Mouse (Mus musculus) liver, embryonic 15.5 days (tissue): ENCODE measurements around the gene Spata2l. TPM values are rescaled to one million over a fixed set of nuclear protein-coding genes. Genes with fewer than 3 reads are reported as not detected.
A peak's percentile ranks its signal among the peaks of the same experiment; 100 is the strongest.
"Not testable (repeated sequence)": the region's sequence is repeated elsewhere in the genome, so short reads cannot be mapped to it uniquely, and the experiment has no call there.

Source experiments
- ATAC-seq: fragments of 200-750 bp; cut with Nextera tagmentation; 2 replicates; pipeline ENCODE4 v1.8.0; 2017; ENCODE audit warnings: moderate number of reproducible peaks, mild to moderate bottlenecking, moderate library complexity; ENCODE audit not compliant: insufficient read depth
- H3K27ac ChIP-seq: fragments of 300-500 bp; sonication (generic); replicated peaks from 2 replicates; pipeline ENCODE4 v1.5.1; 2015; ENCODE audit warnings: mild to moderate bottlenecking, inconsistent platforms
- H3K27me3 ChIP-seq: fragments of 300-500 bp; sonication (generic); 2 replicates; pipeline ENCODE4 v1.6.1; 2015; ENCODE audit warnings: mild to moderate bottlenecking, inconsistent platforms
- H3K36me3 ChIP-seq: fragments of 300-500 bp; sonication (generic); replicated peaks from 2 replicates; pipeline ENCODE4 v1.6.1; 2015; ENCODE audit warnings: moderate library complexity, mild to moderate bottlenecking, inconsistent platforms
- H3K4me1 ChIP-seq: fragments of 300-500 bp; sonication (generic); replicated peaks from 2 replicates; pipeline ENCODE4 v1.6.1; 2015; ENCODE audit warnings: inconsistent platforms
- H3K4me2 ChIP-seq: fragments of 300-500 bp; sonication (generic); 2 replicates; pipeline ENCODE4 v1.6.1; 2015; ENCODE audit warnings: moderate library complexity, mild to moderate bottlenecking, inconsistent platforms
- H3K4me3 ChIP-seq: fragments of 300-500 bp; sonication (generic); replicated peaks from 2 replicates; pipeline ENCODE4 v1.5.1; 2015; ENCODE audit warnings: mild to moderate bottlenecking, inconsistent platforms
- H3K9ac ChIP-seq: fragments of 300-500 bp; sonication (generic); 2 replicates; pipeline ENCODE4 v1.6.1; 2015; ENCODE audit warnings: moderate library complexity, mild to moderate bottlenecking, inconsistent platforms
- H3K9me3 ChIP-seq: fragments of 300-500 bp; sonication (generic); replicated peaks from 2 replicates; pipeline ENCODE4 v1.6.1; 2016; ENCODE audit warnings: inconsistent platforms
- WGBS: fragments of 180-500 bp; shearing (Covaris S2); methylation state at CpG from one replicate; pipeline ENCODE4 v1.1.7; 2015; ENCODE audit warnings: mixed read lengths; ENCODE audit not compliant: insufficient replicate concordance; 5-methylcytosine and 5-hydroxymethylcytosine counted together
- polyA plus RNA-seq: library from polyadenylated mRNA; unstranded; fragments of >200 nt; fragmentation: Nextera tagmentation; extraction: Ambion mirVana; gene quantifications from 2 replicates; pipeline ENCODE4 v1.2.1, GENCODE M21; 2015

Gene Spata2l
- polyA plus RNA-seq, 1 experiment from 2014 or later: 2.2 TPM

DNA sequence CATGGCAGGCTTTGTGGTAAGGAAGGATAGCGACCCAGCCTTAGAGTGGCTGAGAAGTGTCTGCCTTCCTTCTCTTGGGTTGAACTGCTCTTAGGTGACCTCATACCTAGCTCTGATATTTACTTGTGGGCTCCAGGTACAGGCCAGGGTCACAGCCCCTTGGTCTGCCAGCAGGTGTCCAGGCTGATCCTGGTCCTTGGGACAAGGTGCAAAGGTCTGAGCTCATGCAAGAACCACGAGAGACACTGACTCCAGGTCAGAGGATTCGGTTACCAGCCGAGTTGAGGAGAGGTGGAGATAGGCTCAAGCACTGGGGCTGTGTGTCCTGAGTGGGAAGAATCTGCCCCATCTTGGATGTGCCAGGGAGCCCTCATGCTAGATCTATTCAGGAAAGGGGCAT lies 8.3 kb upstream of the Spata2l start:
- 58% methylated on average over 4 of the region's 4 CpGs for WGBS
- Histone ChIP-seq H3K27ac (no peak overlapping the region), H3K4me3 (no peak overlapping the region), H3K4me1 (peaks cover 18% of the 10 kb centered on the region), H3K9ac (no peak overlapping the region), H3K9me3 (no peaks in the 10 kb centered on the region), H3K36me3 (peaks cover 34% of the 10 kb centered on the region), H3K27me3 (no peaks in the 10 kb centered on the region), H3K4me2 (no peak overlapping the region)
- peak; percentile 19 for ATAC-seq

DNA sequence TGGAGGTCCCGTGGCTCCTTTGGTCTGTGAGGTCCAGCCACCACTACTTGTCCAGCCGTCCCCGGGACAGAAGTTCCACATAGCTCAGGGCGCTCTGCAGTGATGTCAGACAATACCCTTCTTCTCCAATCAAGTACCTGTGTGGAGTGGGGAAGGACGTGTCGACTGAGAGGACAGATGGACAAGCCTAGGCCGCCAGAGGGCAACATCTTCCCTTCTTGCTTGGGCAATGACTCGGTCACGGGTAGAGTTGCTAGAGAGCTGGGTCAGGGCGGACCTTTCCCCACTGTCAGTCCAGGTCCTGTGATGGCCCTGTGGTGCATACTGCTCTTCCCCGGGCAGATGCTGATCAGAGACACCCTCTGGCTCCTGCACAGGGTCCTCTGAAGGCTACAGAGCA lies 7.0 kb upstream of the Spata2l start:
- peak; percentile 13; the same call in 1 of the 2 replicates for ATAC-seq
- H3K9me3 ChIP-seq: no peaks in the 10 kb centered on the region
- H3K4me3 ChIP-seq: no peak overlapping the region
- H3K4me2 ChIP-seq: no peak overlapping the region
- H3K27ac ChIP-seq: 0 out of 2 replicates have a peak overlapping the region, but pooled peaks have one; percentile 14
- WGBS: 66% methylated on average over 11 of the region's 11 CpGs
- H3K27me3 ChIP-seq: no peaks in the 10 kb centered on the region
- H3K4me1 ChIP-seq: peaks cover 18% of the 10 kb centered on the region
- H3K36me3 ChIP-seq: peaks cover 34% of the 10 kb centered on the region
- no peak overlapping the region for H3K9ac ChIP-seq

- H3K4me2 ChIP-seq: no peak overlapping the region
- H3K9me3 ChIP-seq: no peaks in the 10 kb centered on the region
- H3K9ac ChIP-seq: no peak overlapping the region
- WGBS: 62% methylated on average over 7 of the region's 7 CpGs
- H3K4me1 ChIP-seq: peaks cover 18% of the 10 kb centered on the region
- 0 out of 2 replicates have a peak overlapping the region, but pooled peaks have one; percentile 14 for H3K27ac ChIP-seq
- no peaks in the 10 kb centered on the region for H3K27me3 ChIP-seq
- H3K36me3 ChIP-seq: peaks cover 27% of the 10 kb centered on the region
- 0 out of 2 replicates have a peak, but pooled peaks have one; percentile 19 for ATAC-seq
- no peak overlapping the region for H3K4me3 ChIP-seq
These were observed 6.3 kb upstream of the Spata2l start for GRCm38 (mm10) chr8:123242107-123242923.

DNA sequence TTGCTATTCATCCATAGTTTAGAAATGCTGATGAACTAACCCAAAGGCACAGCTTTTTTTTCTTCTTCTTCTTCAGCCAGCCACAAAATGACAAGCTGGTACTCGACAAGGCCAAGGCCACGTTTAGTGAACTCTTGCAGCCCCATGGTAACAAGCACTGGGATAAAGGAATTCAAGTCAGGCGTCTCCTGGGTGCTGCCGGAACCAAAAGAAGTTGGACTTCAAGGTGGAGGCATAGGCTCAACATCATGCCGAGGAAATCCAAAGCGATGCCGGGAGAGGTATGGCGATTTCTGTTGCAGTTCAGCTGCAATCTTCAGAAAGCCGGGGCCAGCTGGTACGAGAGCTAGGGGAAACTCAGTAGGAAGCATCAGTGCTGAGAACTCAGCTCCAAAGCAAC lies 3.4 kb upstream of the Spata2l start:
- no peak overlapping the region for H3K9ac ChIP-seq
- H3K4me1 ChIP-seq: peaks cover 40% of the 10 kb centered on the region
- no peak overlapping the region for H3K4me3 ChIP-seq
- H3K27me3 ChIP-seq: peaks cover 25% of the 10 kb centered on the region
- WGBS: 81% methylated on average over 10 of the region's 10 CpGs
- no peak for ATAC-seq
- no peak overlapping the region for H3K4me2 ChIP-seq
- H3K27ac ChIP-seq: no peak overlapping the region
- no peaks in the 10 kb centered on the region for H3K9me3 ChIP-seq
- H3K36me3 ChIP-seq: 0 out of 2 replicates have a peak, but pooled peaks cover 5% of the 10 kb centered on the region

GRCm38 (mm10) chr8:123234918-123235519 lies 1.0 kb downstream of the Spata2l start:
- no peaks in the 10 kb centered on the region for H3K36me3 ChIP-seq
- H3K4me2 ChIP-seq: peak overlapping the region; percentile 93
- H3K9me3 ChIP-seq: no peaks in the 10 kb centered on the region
- H3K4me3 ChIP-seq: peak overlapping the region; percentile 67
- peaks cover 22% of the 10 kb centered on the region for H3K4me1 ChIP-seq
- no peak for ATAC-seq
- 32% methylated on average over 13 of the region's 13 CpGs for WGBS
- H3K27ac ChIP-seq: no peak overlapping the region
- H3K9ac ChIP-seq: peak overlapping the region; percentile 61; the same call in 1 of the 2 replicates
- peaks cover 42% of the 10 kb centered on the region for H3K27me3 ChIP-seq

GRCm38 (mm10) chr8:123233760-123234159 lies 2.3 kb downstream of the Spata2l start:
- H3K9me3 ChIP-seq: no peaks in the 10 kb centered on the region
- no peak overlapping the region for H3K4me2 ChIP-seq
- 71% methylated on average over 11 of the region's 11 CpGs for WGBS
- H3K27ac ChIP-seq: no peak overlapping the region
- H3K27me3 ChIP-seq: peaks cover 42% of the 10 kb centered on the region
- no peak overlapping the region for H3K4me3 ChIP-seq
- H3K9ac ChIP-seq: no peak overlapping the region
- H3K36me3 ChIP-seq: no peaks in the 10 kb centered on the region
- ATAC-seq: no peak
- peaks cover 22% of the 10 kb centered on the region for H3K4me1 ChIP-seq

GRCm38 (mm10) chr8:123233300-123233699 lies 2.7 kb downstream of the Spata2l start:
- no peak overlapping the region for H3K4me3 ChIP-seq
- no peak for ATAC-seq
- H3K27ac ChIP-seq: no peak overlapping the region
- 62% methylated on average over 13 of the region's 13 CpGs for whole genome bisulfite sequencing
- H3K9ac ChIP-seq: no peak overlapping the region
- H3K9me3 ChIP-seq: no peaks in the 10 kb centered on the region
- no peaks in the 10 kb centered on the region for H3K36me3 ChIP-seq
- peaks cover 42% of the 10 kb centered on the region for H3K27me3 ChIP-seq
- H3K4me2 ChIP-seq: no peak overlapping the region
- H3K4me1 ChIP-seq: peaks cover 22% of the 10 kb centered on the region

DNA sequence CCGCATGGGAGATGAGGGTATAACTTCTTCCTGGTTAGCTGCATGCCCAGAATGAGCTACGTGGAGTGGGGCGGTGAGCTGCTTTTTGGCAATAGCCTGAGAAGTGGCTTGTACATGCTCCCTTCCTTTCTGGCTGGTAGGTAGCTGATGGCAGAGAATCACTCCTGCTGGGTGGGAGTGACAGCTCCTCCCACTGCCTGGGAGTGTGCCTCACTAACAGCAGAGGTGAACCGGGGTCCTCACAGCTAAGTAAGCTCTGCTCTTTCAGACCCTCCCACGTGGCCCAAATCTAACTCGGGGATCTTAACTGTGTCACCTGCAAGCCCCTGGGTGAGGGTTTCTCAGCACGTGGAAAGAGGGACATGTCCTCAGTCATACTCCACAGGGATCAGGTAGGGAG lies 3.5 kb downstream of the Spata2l start:
- peaks cover 22% of the 10 kb centered on the region for H3K4me1 ChIP-seq
- 44% methylated on average over 7 of the region's 7 CpGs for WGBS
- H3K9ac ChIP-seq: no peak overlapping the region
- H3K4me2 ChIP-seq: no peak overlapping the region
- H3K9me3 ChIP-seq: no peaks in the 10 kb centered on the region
- ATAC-seq: no peak
- H3K27me3 ChIP-seq: peaks cover 42% of the 10 kb centered on the region
- H3K27ac ChIP-seq: no peak overlapping the region
- H3K4me3 ChIP-seq: no peak overlapping the region
- 0 out of 2 replicates have a peak, but pooled peaks cover 3% of the 10 kb centered on the region for H3K36me3 ChIP-seq

GRCm38 (mm10) chr8:123231742-123232141 lies 4.3 kb downstream of the Spata2l start:
- Histone ChIP-seq H3K9me3 (no peaks in the 10 kb centered on the region), H3K4me1 (peaks cover 21% of the 10 kb centered on the region), H3K4me3 (no peak overlapping the region), H3K9ac (no peak overlapping the region), H3K27ac (no peak overlapping the region), H3K4me2 (no peak overlapping the region), H3K27me3 (peaks cover 40% of the 10 kb centered on the region), H3K36me3 (0 out of 2 replicates have a peak, but pooled peaks cover 8% of the 10 kb centered on the region)
- no peak for ATAC-seq
- WGBS: 63% methylated on average over 5 of the region's 5 CpGs

DNA sequence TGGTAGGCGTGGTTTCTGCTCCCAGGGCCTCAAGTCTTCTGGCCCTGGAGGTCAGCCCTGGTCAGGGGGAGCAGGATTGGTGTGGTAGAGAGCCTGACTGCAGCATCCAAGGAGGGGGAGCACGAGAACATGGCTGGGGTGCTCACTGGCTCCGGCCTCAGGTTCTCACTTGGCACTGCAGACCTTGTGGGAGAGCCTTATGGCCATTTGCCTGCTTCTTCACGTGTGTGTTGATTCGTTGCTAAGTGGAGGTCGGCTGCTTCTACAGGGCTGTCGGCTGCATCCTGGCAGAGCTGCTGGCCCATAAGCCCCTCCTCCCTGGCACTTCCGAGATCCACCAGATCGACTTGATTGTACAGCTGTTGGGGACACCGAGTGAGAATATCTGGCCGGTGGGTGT lies 5.7 kb downstream of the Spata2l start:
- not testable (repeated sequence) for H3K4me3 ChIP-seq, H3K9ac ChIP-seq, H3K36me3 ChIP-seq, H3K9me3 ChIP-seq, H3K4me2 ChIP-seq, ATAC-seq, H3K27ac ChIP-seq
- 72% methylated on average over 11 of the region's 11 CpGs for WGBS
- H3K4me1 ChIP-seq: peaks cover 11% of the 10 kb centered on the region
- peaks cover 25% of the 10 kb centered on the region for H3K27me3 ChIP-seq

- WGBS: 76% methylated on average over 1 of the region's 1 CpGs
- ATAC-seq: no peak
These were observed 7.6 kb downstream of the Spata2l start for GRCm38 (mm10) chr8:123228416-123228815.

More at GRCm38 (mm10) chr8:123228416-123228815, 7.6 kb downstream of the Spata2l start:
- H3K27me3 ChIP-seq: peaks cover 6% of the 10 kb centered on the region
- peaks cover 18% of the 10 kb centered on the region for H3K4me1 ChIP-seq
- H3K36me3 ChIP-seq: 0 out of 2 replicates have a peak, but pooled peaks cover 8% of the 10 kb centered on the region
- H3K27ac ChIP-seq: no peak overlapping the region
- H3K4me2 ChIP-seq: no peak overlapping the region
- no peak overlapping the region for H3K9ac ChIP-seq
- no peak overlapping the region for H3K4me3 ChIP-seq
- H3K9me3 ChIP-seq: no peaks in the 10 kb centered on the region
